Mouse (Mus musculus): Measurements from ENCODE around the gene Otx2. TPM values are rescaled to one million over a fixed set of nuclear protein-coding genes. Genes with fewer than 3 reads are reported as not detected.

The Otx2 gene
- not detected in 2 replicates for polyA plus RNA-seq (2015; fragmentation: Nextera tagmentation; extraction: Ambion mirVana)

GRCm38 (mm10) chr14:48673541-48673940 is at the start of gene Otx2:
TSS of gene Otx2 (minus strand) at chr14:48673819.
- H3K9me3 ChIP-seq (ENCODE audit: control insufficient read depth, low read length): no peaks in the 10 kb centered on the region
- no peak within 1 kb of the TSS for H3K4me2 ChIP-seq (ENCODE audit: low read depth, low read length)
- H3K4me3 ChIP-seq (ENCODE audit: low read length): no peak within 1 kb of the TSS
- no peak within 1 kb of the TSS for H3K9ac ChIP-seq (ENCODE audit: low read length)
- WGBS: under 1% methylated on average over 27 of the region's 27 CpGs
- H3K4me1 ChIP-seq (replicated peaks; ENCODE audit: control insufficient read depth, insufficient read depth, low read length): no peaks in the 10 kb centered on the region
- H3K27me3 ChIP-seq (ENCODE audit: control insufficient read depth, insufficient read depth, low read depth, low read length): peaks cover 81% of the 10 kb centered on the region
- no peak for ATAC-seq (ENCODE audit: low read depth)
- H3K36me3 ChIP-seq (ENCODE audit: control insufficient read depth, insufficient read depth, low read length): no peaks in the 10 kb centered on the region
- H3K27ac ChIP-seq (ENCODE audit: low read length): no peak within 1 kb of the TSS

GRCm38 (mm10) chr14:48722763-48723162 is 49.1 kb upstream of the Otx2 start:
- WGBS: 23% methylated on average over 4 of the region's 4 CpGs
- H3K9me3 ChIP-seq (ENCODE audit: control insufficient read depth, low read length): no peaks in the 10 kb centered on the region
- no peaks in the 10 kb centered on the region for H3K27me3 ChIP-seq (ENCODE audit: control insufficient read depth, insufficient read depth, low read depth, low read length)
- H3K27ac ChIP-seq (ENCODE audit: low read length): no peak overlapping the region
- H3K4me3 ChIP-seq (ENCODE audit: low read length): no peak overlapping the region
- no peaks in the 10 kb centered on the region for H3K36me3 ChIP-seq (ENCODE audit: control insufficient read depth, insufficient read depth, low read length)
- no peaks in the 10 kb centered on the region for H3K4me1 ChIP-seq (replicated peaks; ENCODE audit: control insufficient read depth, insufficient read depth, low read length)
- no peak for ATAC-seq (ENCODE audit: low read depth)
- no peak overlapping the region for H3K4me2 ChIP-seq (ENCODE audit: low read depth, low read length)
- H3K9ac ChIP-seq (ENCODE audit: low read length): no peak overlapping the region

GRCm38 (mm10) chr14:48719296-48719695 is 45.7 kb upstream of the Otx2 start:
- 60% methylated on average over 3 of the region's 3 CpGs for WGBS
- no peak for ATAC-seq (ENCODE audit: low read depth)
- Histone ChIP-seq H3K4me3 (ENCODE audit: low read length) (no peak overlapping the region), H3K27me3 (ENCODE audit: control insufficient read depth, insufficient read depth, low read depth, low read length) (no peaks in the 10 kb centered on the region), H3K9ac (ENCODE audit: low read length) (no peak overlapping the region), H3K9me3 (ENCODE audit: control insufficient read depth, low read length) (no peaks in the 10 kb centered on the region), H3K4me2 (ENCODE audit: low read depth, low read length) (no peak overlapping the region), H3K36me3 (ENCODE audit: control insufficient read depth, insufficient read depth, low read length) (no peaks in the 10 kb centered on the region), H3K4me1 (replicated peaks; ENCODE audit: control insufficient read depth, insufficient read depth, low read length) (no peaks in the 10 kb centered on the region), H3K27ac (ENCODE audit: low read length) (no peak overlapping the region)

GRCm38 (mm10) chr14:48717632-48718279 is 44.1 kb upstream of the Otx2 start:
- WGBS: 71% methylated on average over 8 of the region's 8 CpGs
- no peak overlapping the region for H3K4me2 ChIP-seq (ENCODE audit: low read depth, low read length)
- H3K36me3 ChIP-seq (ENCODE audit: control insufficient read depth, insufficient read depth, low read length): no peaks in the 10 kb centered on the region
- no peaks in the 10 kb centered on the region for H3K27me3 ChIP-seq (ENCODE audit: control insufficient read depth, insufficient read depth, low read depth, low read length)
- no peak overlapping the region for H3K4me3 ChIP-seq (ENCODE audit: low read length)
- no peaks in the 10 kb centered on the region for H3K4me1 ChIP-seq (replicated peaks; ENCODE audit: control insufficient read depth, insufficient read depth, low read length)
- H3K9me3 ChIP-seq (ENCODE audit: control insufficient read depth, low read length): no peaks in the 10 kb centered on the region
- no peak overlapping the region for H3K27ac ChIP-seq (ENCODE audit: low read length)
- no peak for ATAC-seq (ENCODE audit: low read depth)
- H3K9ac ChIP-seq (ENCODE audit: low read length): no peak overlapping the region

- Histone ChIP-seq H3K27me3 (ENCODE audit: control insufficient read depth, insufficient read depth, low read depth, low read length) (no peaks in the 10 kb centered on the region), H3K4me3 (ENCODE audit: low read length) (no peak overlapping the region), H3K27ac (ENCODE audit: low read length) (no peak overlapping the region), H3K36me3 (ENCODE audit: control insufficient read depth, insufficient read depth, low read length) (no peaks in the 10 kb centered on the region), H3K4me2 (ENCODE audit: low read depth, low read length) (no peak overlapping the region), H3K9ac (ENCODE audit: low read length) (no peak overlapping the region), H3K4me1 (replicated peaks; ENCODE audit: control insufficient read depth, insufficient read depth, low read length) (no peaks in the 10 kb centered on the region), H3K9me3 (ENCODE audit: control insufficient read depth, low read length) (no peaks in the 10 kb centered on the region)
- no peak for ATAC-seq (ENCODE audit: low read depth)
- 84% methylated on average over 4 of the region's 4 CpGs for WGBS
Observed at GRCm38 (mm10) chr14:48716456-48716855, 42.8 kb upstream of the Otx2 start.

GRCm38 (mm10) chr14:48710871-48711370 is 37.3 kb upstream of the Otx2 start:
- Histone ChIP-seq H3K27ac (ENCODE audit: low read length) (no peak overlapping the region), H3K9me3 (ENCODE audit: control insufficient read depth, low read length) (no peaks in the 10 kb centered on the region), H3K4me1 (replicated peaks; ENCODE audit: control insufficient read depth, insufficient read depth, low read length) (no peaks in the 10 kb centered on the region), H3K9ac (ENCODE audit: low read length) (no peak overlapping the region), H3K4me3 (ENCODE audit: low read length) (no peak overlapping the region), H3K4me2 (ENCODE audit: low read depth, low read length) (no peak overlapping the region), H3K36me3 (ENCODE audit: control insufficient read depth, insufficient read depth, low read length) (no peaks in the 10 kb centered on the region), H3K27me3 (ENCODE audit: control insufficient read depth, insufficient read depth, low read depth, low read length) (peaks cover 32% of the 10 kb centered on the region)
- ATAC-seq (ENCODE audit: low read depth): no peak
- 82% methylated on average over 13 of the region's 13 CpGs for WGBS

- Histone ChIP-seq H3K36me3 (ENCODE audit: control insufficient read depth, insufficient read depth, low read length) (no peaks in the 10 kb centered on the region), H3K27ac (ENCODE audit: low read length) (no peak overlapping the region), H3K4me1 (replicated peaks; ENCODE audit: control insufficient read depth, insufficient read depth, low read length) (no peaks in the 10 kb centered on the region), H3K4me2 (ENCODE audit: low read depth, low read length) (no peak overlapping the region), H3K9ac (ENCODE audit: low read length) (no peak overlapping the region), H3K4me3 (ENCODE audit: low read length) (no peak overlapping the region; the same call in 1 of the 2 replicates), H3K27me3 (ENCODE audit: control insufficient read depth, insufficient read depth, low read depth, low read length) (peaks cover 32% of the 10 kb centered on the region), H3K9me3 (ENCODE audit: control insufficient read depth, low read length) (no peaks in the 10 kb centered on the region)
- no peak for ATAC-seq (ENCODE audit: low read depth)
- WGBS: 47% methylated on average over 11 of the region's 11 CpGs
Observed at GRCm38 (mm10) chr14:48710062-48710870, 36.6 kb upstream of the Otx2 start.

- peak; percentile 31; the same call in 1 of the 2 replicates for ATAC-seq (ENCODE audit: low read depth)
- Histone ChIP-seq H3K4me2 (ENCODE audit: low read depth, low read length) (peak overlapping the region; percentile 47), H3K27me3 (ENCODE audit: control insufficient read depth, insufficient read depth, low read depth, low read length) (peaks cover 35% of the 10 kb centered on the region), H3K9ac (ENCODE audit: low read length) (no peak overlapping the region), H3K4me3 (ENCODE audit: low read length) (peak overlapping the region; percentile 7), H3K9me3 (ENCODE audit: control insufficient read depth, low read length) (no peaks in the 10 kb centered on the region), H3K4me1 (replicated peaks; ENCODE audit: control insufficient read depth, insufficient read depth, low read length) (no peaks in the 10 kb centered on the region), H3K27ac (ENCODE audit: low read length) (no peak overlapping the region), H3K36me3 (ENCODE audit: control insufficient read depth, insufficient read depth, low read length) (no peaks in the 10 kb centered on the region)
- WGBS: 3% methylated on average over 20 of the region's 20 CpGs
Observed at GRCm38 (mm10) chr14:48709371-48710061, 35.9 kb upstream of the Otx2 start.

- Histone ChIP-seq H3K4me3 (ENCODE audit: low read length) (no peak overlapping the region), H3K27ac (ENCODE audit: low read length) (no peak overlapping the region), H3K4me1 (replicated peaks; ENCODE audit: control insufficient read depth, insufficient read depth, low read length) (no peaks in the 10 kb centered on the region), H3K4me2 (ENCODE audit: low read depth, low read length) (no peak overlapping the region), H3K27me3 (ENCODE audit: control insufficient read depth, insufficient read depth, low read depth, low read length) (peaks cover 35% of the 10 kb centered on the region), H3K9me3 (ENCODE audit: control insufficient read depth, low read length) (no peaks in the 10 kb centered on the region), H3K36me3 (ENCODE audit: control insufficient read depth, insufficient read depth, low read length) (no peaks in the 10 kb centered on the region), H3K9ac (ENCODE audit: low read length) (no peak overlapping the region)
- 6% methylated on average over 6 of the region's 6 CpGs for WGBS
- no peak for ATAC-seq (ENCODE audit: low read depth)
Observed at GRCm38 (mm10) chr14:48707844-48708383, 34.3 kb upstream of the Otx2 start.
